Mouse (Mus musculus) left cerebral cortex, postnatal 25 days (tissue): Measurements from ENCODE around the gene Ooep. TPM values are rescaled to one million over a fixed set of nuclear protein-coding genes. Genes with fewer than 3 reads are reported as not detected.

Experiments
- DNase-seq, 2 experiments: peaks; one replicate each; pipeline ENCODE4 v3.0.0; 2022; ENCODE audit warnings: low spot score in 2 of 2, mixed read lengths in 1 of 2
- intact Hi-C: fragments of 180-260 bp; cut with DNase I; formaldehyde crosslinking; loops from one replicate; pipeline ENCODE4 v1.15.1; 2025
- total RNA-seq, 2 experiments: library from RNA; stranded (reverse); gene quantifications; 2 replicates each; pipeline ENCODE4 v1.2.3; 2021

Ooep gene
- total RNA-seq: under 1 TPM in 1 of 2 experiments, not detected in 1; 0.16 TPM

DNA sequence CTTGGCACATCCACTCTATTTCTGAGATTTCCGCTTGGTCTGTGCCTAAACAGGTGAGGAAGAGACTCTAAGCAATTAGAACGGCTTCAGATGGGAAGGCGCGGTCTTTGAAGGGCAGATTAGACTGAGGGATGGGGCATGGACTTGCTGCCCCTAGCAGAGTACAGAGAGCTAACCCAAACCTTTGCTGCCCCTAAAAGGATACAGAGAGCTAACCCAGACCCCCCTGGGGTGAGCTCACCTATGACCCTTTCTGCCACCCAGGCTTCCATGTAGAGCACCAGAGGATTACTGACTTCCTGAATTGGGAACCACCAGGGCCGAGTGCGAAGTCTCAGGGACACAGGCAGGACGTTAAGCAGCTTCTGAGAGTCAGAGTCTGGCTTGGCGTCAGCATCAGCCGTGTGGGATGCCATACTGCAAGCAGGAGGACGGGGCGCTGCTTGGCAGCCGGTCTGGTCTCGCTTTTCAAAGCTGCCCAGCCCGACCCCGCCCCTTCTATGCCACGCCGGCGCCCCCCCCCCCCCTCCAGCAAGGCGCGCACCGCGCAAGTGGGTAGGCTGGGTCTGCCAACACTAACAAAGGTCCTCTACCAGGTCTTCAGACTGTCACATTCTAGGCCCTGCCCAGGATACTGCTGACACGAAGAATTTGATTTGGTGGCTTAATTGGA lies at the start of gene Ooep:
Gene Ooep, minus strand, starts transcription at position 613 of the 673 bp plus-strand sequence.
- intact Hi-C loops: no loop called here
- DNase-seq: peak in 1 of 2 experiments; percentile 34

GRCm38 (mm10) chr9:78428185-78428584 lies 49.7 kb upstream of the Ooep start:
- intact Hi-C loops: no loop called here
- no peak for DNase-seq

DNA sequence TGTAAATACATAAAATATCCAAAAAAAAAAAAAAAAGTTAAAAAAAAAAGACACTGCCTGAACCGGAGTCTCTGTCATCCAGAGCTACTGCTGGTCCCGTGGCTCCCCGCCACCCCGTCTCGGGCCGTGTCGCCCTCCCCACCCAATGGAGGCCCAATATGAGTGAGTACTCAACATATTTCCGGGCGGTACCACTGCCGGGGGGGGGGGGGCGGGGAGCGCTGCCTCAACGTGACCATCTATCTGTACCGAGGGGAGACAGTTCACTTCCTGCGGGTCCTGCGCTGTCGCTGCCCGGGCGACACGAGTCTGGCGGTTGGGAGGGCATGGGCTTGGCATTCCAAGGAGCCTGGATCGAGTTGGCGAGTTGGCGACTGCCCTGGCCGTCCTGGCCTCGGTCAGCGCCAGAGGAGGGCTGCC lies 48.8 kb upstream of the Ooep start:
- no peak for DNase-seq
- intact Hi-C loops: no loop called here

DNA sequence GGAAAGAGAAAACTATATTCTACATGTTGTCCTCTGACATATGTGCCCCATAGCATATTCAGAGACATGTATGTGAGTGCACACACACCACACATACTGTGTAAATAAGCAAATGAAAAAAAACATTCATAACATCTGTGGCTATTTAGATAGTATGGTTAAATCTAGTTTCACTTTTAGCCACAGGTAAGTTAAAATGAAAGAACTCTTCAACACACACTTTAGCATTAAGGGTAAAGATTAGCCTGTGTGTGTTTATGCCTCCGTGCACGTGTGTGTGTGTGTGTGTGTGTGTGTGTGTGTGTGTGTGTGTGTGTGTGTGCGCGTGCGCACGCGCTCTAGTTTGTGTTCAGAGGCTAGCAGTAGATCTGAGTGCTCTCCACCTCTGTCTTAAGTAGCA lies 23.1 kb upstream of the Ooep start:
- intact Hi-C loops: no loop called here
- DNase-seq: no peak

DNA sequence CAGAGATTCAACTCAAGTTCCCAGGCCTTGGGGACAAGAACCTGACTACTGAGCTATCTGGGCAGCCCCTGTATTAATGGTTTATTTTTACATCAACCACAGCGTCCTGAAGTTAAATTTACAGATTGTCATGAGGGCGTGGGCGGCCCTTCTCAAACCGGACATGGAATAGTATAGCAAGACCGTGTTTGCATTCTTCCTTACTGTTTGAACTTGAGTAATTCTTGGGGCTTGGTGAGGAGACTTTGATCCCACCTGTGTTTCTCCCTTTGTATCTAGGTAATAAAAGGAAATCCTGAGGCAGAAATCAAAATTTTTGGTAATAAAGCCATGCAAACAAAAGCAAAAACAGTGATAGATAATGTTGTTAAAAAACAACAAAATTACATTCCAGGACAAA lies 22.0 kb upstream of the Ooep start:
- no peak for DNase-seq
- intact Hi-C loops: no loop called here

- intact Hi-C loops: loop anchor here (5.0 kb wide), 1 partner anchor 46 kb away; the partner anchor contains the start of gene Cgas
- DNase-seq: no peak
These were observed 18.0 kb upstream of the Ooep start for GRCm38 (mm10) chr9:78396517-78396916.

DNA sequence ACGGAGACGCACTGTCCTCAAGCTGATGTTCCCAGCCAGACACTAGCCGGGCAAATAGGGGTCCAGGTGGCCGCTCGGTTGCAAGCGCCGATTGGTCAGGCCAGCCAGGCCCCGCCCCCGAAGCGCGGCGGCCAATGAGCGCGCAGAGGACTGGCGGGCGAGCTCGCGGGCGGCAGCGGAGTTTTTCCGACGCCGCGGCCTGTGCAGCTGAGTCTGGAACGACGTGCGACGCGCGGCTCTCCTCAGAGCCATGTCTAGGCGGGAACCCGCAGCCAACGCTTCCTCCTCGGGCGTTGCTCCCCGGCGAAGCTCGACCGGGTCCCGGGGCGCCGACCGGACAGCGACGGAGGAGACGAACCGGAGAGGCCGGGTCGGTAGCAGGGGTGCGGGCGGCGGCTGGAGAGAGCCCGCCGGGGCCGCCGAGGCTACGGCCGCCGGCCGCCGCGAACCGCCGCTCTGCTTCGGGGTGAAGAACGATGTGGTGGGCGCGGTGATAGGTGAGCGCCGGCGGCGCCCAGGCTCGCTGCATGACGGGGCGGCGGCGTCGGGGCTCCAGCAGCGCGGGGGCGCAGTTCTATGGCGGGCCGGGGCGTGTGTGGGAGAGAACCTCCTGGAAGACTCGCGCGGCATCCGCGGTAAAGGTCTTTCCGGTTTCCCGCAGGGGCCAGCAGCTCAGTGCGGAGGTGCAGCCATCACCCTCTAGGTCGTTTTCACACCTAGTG lies 17.3 kb upstream of the Ooep start, which contains the start of gene Ddx43:
Gene Ddx43, plus strand, starts transcription at position 148 of the 722 bp plus-strand sequence.
- peak; percentile 24 to 35 for DNase-seq
- intact Hi-C loops: loop anchor here (5.0 kb wide), 1 partner anchor 47 kb away; the partner anchor contains the start of gene Cgas

- intact Hi-C loops: loop anchor here (5.0 kb wide), 1 partner anchor 47 kb away; the partner anchor contains the start of gene Cgas
- DNase-seq: no peak
These were observed 16.7 kb upstream of the Ooep start for GRCm38 (mm10) chr9:78395244-78395629.

DNA sequence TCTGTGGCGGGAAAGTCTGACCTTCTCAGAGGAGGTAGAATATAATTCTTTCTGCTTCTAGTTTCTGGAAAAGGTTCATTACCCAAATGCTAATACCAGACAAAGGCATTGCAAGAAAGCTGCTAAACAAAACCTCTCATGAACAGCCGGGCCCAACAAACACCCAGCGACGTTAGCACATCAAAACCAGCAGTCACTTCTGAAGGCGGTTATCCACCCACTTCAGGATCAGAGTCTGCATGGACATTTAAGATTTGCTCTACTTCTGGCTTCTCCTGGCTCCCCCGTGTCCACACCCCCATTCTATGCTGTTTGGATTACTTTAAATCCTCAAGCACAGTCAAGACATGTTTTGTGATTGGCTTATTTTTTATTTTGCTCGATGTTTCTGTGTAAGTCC lies 16.1 kb upstream of the Ooep start:
- intact Hi-C loops: loop anchor here (5.0 kb wide), 1 partner anchor 48 kb away; the partner anchor contains the start of gene Cgas
- DNase-seq: peak in 1 of 2 experiments; percentile 37

GRCm38 (mm10) chr9:78393741-78394140 lies 15.2 kb upstream of the Ooep start:
- intact Hi-C loops: no loop called here
- no peak for DNase-seq

DNA sequence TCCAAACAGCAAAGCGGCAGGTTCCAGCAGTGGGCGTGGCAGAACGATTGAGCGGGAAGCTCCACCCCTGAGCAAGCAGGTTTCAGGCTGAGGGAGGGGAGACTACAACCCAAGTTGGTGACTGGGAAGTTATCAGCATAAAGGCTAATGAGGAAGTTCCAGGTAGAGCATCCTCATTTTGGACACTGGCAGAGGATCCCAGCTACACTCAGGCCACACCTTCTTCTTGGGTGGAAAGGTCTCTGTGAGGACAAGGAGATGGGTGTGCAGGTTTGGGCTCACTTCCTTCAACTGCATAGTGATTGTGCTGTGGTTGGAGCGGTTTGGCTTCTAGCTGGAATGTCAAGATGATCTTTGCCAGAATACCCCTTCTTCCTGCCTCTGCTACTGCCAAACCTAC lies 11.5 kb upstream of the Ooep start:
- no peak for DNase-seq
- intact Hi-C loops: no loop called here

DNA sequence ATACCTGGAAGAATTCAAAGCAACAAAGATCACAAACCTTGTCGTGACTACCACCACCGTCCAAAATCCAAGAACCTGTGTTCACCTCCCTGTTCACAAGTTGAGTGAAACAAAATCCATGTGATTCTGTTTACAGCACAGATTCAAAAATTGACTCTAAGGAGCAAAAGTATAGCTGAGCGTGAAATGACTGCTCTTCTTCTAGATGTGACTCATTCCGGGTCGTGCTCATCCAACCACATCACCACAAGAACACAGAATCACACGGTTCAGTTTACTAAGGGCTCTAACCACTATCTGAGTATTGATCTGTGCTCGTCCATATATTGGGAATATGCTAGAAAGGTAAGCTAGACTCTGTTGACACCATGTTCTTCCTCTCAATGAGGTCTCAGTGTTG lies 8.4 kb upstream of the Ooep start:
- no peak for DNase-seq
- intact Hi-C loops: no loop called here

DNA sequence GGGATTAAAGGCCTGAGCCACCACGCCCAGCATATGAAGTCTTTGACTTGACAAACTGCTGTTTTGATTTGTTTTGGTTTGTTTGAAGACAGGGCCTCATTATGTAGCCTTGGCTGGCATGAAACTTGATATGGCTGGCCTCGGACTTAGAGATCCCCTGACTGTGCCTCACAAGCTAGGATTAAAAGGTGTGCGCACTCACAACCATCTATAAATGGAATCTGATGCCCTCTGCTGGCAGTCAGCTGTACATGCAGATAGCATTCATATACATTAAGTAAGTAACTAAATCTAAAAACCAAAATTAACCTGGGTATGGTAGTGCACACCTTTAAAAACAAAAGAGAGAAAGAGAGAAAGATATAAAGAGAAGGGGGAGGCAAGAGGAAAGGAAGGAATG lies 7.4 kb upstream of the Ooep start:
- DNase-seq: no peak
- intact Hi-C loops: no loop called here

DNA sequence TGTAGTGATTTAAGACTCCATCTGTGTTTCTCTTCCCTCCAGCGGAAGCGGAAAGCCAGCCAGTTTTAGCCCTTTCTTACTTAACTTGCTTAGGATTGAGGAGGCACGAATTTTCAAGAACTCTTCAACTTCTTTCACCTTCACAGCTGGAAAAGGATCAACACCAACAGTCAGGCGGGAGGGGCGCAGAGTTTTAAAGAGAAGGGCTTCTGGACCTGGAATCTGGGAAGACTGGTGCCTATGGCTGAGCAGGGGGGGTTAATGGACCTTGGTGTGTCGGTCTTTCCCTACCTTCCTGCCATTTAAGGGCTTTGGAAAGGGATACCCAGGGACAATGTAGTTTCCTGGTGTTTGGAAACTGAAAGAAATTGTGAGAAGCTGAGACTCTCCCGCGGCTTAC lies 979 bp downstream of the Ooep start:
- intact Hi-C loops: no loop called here
- no peak for DNase-seq

DNA sequence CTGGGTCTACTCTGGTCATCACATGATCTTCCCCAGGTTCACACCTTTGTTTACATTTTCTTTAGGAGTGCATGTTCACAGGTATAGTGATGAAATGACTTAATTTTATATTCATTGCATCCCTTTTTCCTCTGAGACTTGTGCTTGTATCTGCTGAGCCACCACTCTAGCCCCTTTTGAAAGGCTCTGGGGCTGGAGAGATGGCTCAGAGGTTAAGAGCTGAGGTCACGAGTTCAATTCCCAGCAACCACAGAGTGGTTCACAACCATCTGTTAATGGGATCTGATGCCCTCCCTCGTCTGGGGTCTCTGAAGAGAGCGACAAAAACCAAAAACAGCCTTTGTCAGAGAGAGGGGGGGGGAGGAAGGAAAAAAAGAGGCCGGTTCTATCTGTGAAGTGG lies 3.0 kb downstream of the Ooep start:
- DNase-seq: no peak
- intact Hi-C loops: no loop called here

- DNase-seq: no peak
- intact Hi-C loops: no loop called here
These were observed 3.6 kb downstream of the Ooep start for GRCm38 (mm10) chr9:78374885-78375389.

GRCm38 (mm10) chr9:78374397-78374796 lies 4.1 kb downstream of the Ooep start:
- no peak for DNase-seq
- intact Hi-C loops: no loop called here

GRCm38 (mm10) chr9:78372827-78373504 lies 5.6 kb downstream of the Ooep start:
- no peak for DNase-seq
- intact Hi-C loops: no loop called here

- intact Hi-C loops: no loop called here
- no peak for DNase-seq
These were observed 7.1 kb downstream of the Ooep start for GRCm38 (mm10) chr9:78371441-78371840.

GRCm38 (mm10) chr9:78369786-78370185 lies 8.7 kb downstream of the Ooep start:
- no peak for DNase-seq
- intact Hi-C loops: no loop called here
